Mouse (Mus musculus) heart, adult 9 months (tissue): ENCODE measurements around the gene Dhh.
A peak's percentile ranks its signal among the peaks of the same experiment; 100 is the strongest.

Experiments used
- DNase-seq, 2 experiments: peaks; one replicate each; pipeline ENCODE4 v3.0.0; 2022; ENCODE audit warnings: low spot score in 2 of 2

The Dhh gene

GRCm38 (mm10) chr15:98851229-98851818 is 47.0 kb downstream of the Dhh start:
- DNase-seq, result no peak

- peak in 1 of 2 experiments; percentile 30 for DNase-seq
Measured at GRCm38 (mm10) chr15:98850668-98851067, 47.7 kb downstream of the Dhh start.

GRCm38 (mm10) chr15:98849956-98850600 is 48.3 kb downstream of the Dhh start:
- no peak for DNase-seq

GRCm38 (mm10) chr15:98849165-98849564 is 49.2 kb downstream of the Dhh start:
- no peak for DNase-seq

GRCm38 (mm10) chr15:98846140-98846539 is 52.2 kb downstream of the Dhh start:
- DNase-seq, result no peak

- DNase-seq, result no peak
Measured at GRCm38 (mm10) chr15:98845149-98845548, 53.2 kb downstream of the Dhh start.

GRCm38 (mm10) chr15:98843595-98844223 is 54.6 kb downstream of the Dhh start:
- no peak for DNase-seq
